Mouse (Mus musculus) heart, embryonic 14.5 days (tissue): ENCODE measurements around the gene Pde1b. TPM values are rescaled to one million over a fixed set of nuclear protein-coding genes. Genes with fewer than 3 reads are reported as not detected.

Experiments used
- ATAC-seq: fragments of 200-750 bp; cut with Nextera tagmentation; 2 replicates; pipeline ENCODE4 v1.8.0; 2017; ENCODE audit warnings: low read depth, moderate TSS enrichment; ENCODE audit not compliant: insufficient number of reproducible peaks, insufficient read depth, low FRiP score
- H3K27ac ChIP-seq, 2 experiments: fragments of 200-500 bp in 1 of 2; fragments of 300-500 bp in 1 of 2; sonication (generic) in 1 of 2; replicated peaks in 1 of 2; 2 replicates each; pipeline ENCODE4 v1.5.1; 2012 to 2014; ENCODE audit warnings: low read depth in 2 of 2, low read length in 2 of 2, control low read depth in 1 of 2, mild to moderate bottlenecking in 1 of 2, mixed read lengths in 1 of 2; ENCODE audit not compliant: control insufficient read depth in 1 of 2, insufficient read depth in 1 of 2
- H3K27me3 ChIP-seq: fragments of 300-500 bp; sonication (generic); 2 replicates; pipeline ENCODE4 v1.6.1; 2014; ENCODE audit warnings: mild to moderate bottlenecking, low read length, control low read depth; ENCODE audit not compliant: control insufficient read depth, insufficient read depth
- H3K36me3 ChIP-seq: fragments of 300-500 bp; sonication (generic); 2 replicates; pipeline ENCODE4 v1.6.1; 2014; ENCODE audit warnings: mild to moderate bottlenecking, control low read depth, low read length, mixed read lengths; ENCODE audit not compliant: control insufficient read depth, insufficient read depth
- H3K4me1 ChIP-seq, 2 experiments: fragments of 200-500 bp in 1 of 2; fragments of 300-500 bp in 1 of 2; sonication (generic) in 1 of 2; 2 replicates each; pipeline ENCODE4 v1.6.1; 2012 to 2014; ENCODE audit warnings: low read length in 2 of 2, control low read depth in 1 of 2, mixed read lengths in 1 of 2; ENCODE audit not compliant: control insufficient read depth in 2 of 2, insufficient read depth in 2 of 2
- H3K4me2 ChIP-seq: fragments of 300-500 bp; sonication (generic); 2 replicates; pipeline ENCODE4 v1.6.1; 2014; ENCODE audit warnings: mild to moderate bottlenecking, low read length
- H3K4me3 ChIP-seq, 2 experiments: fragments of 200-500 bp in 1 of 2; fragments of 300-500 bp in 1 of 2; sonication (generic) in 1 of 2; 2 replicates each; pipeline ENCODE4 v1.5.1; 2012 to 2014; ENCODE audit warnings: low read length in 2 of 2, mild to moderate bottlenecking in 2 of 2, control low read depth in 1 of 2, low read depth in 1 of 2, moderate library complexity in 1 of 2; ENCODE audit not compliant: control insufficient read depth in 1 of 2, insufficient read depth in 1 of 2
- H3K9ac ChIP-seq: fragments of 300-500 bp; sonication (generic); 2 replicates; pipeline ENCODE4 v1.6.1; 2014; ENCODE audit warnings: mild to moderate bottlenecking, low read length
- H3K9me3 ChIP-seq: fragments of 300-500 bp; sonication (generic); 2 replicates; pipeline ENCODE4 v1.6.1; 2016; ENCODE audit warnings: low read length, control low read depth; ENCODE audit not compliant: control insufficient read depth
- polyA plus RNA-seq: library from polyadenylated mRNA; unstranded; fragments of >200 nt; fragmentation: Nextera tagmentation; extraction: Ambion mirVana; gene quantifications from 2 replicates; pipeline ENCODE4 v1.2.1, GENCODE M21; 2014

The Pde1b gene
- polyA plus RNA-seq, 1 experiment from 2014 or later = 3.7 TPM

GRCm38 (mm10) chr15:103564981-103565380 is 62.1 kb downstream of the Pde1b start, which contains the start of gene Glycam1:
Gene Glycam1 (minus strand): TSS chr15:103565081.
- Histone ChIP-seq H3K27me3 (no peaks in the 10 kb centered on the region), H3K4me3 (no peak within 1 kb of the TSS), H3K9me3 (no peaks in the 10 kb centered on the region), H3K4me1 (no peaks in the 10 kb centered on the region), H3K9ac (no peak within 1 kb of the TSS), H3K27ac (no peak within 1 kb of the TSS), H3K4me2 (no peak within 1 kb of the TSS), H3K36me3 (no peaks in the 10 kb centered on the region)
- ATAC-seq = no peak

Other genes with a start within 250 kb of the Pde1b start
- 1.8 and 2.2 TPM in 2 replicates for gene Nfe2, start 244.6 kb upstream of the Pde1b start, polyA plus RNA-seq
- 163 and 172 TPM in 2 replicates for gene Copz1, start 230.3 kb upstream of the Pde1b start, polyA plus RNA-seq
- gene Gpr84, start 192.4 kb upstream of the Pde1b start, polyA plus RNA-seq = 0.11 and 0.24 TPM in 2 replicates
- gene Zfp385a, start 162.9 kb upstream of the Pde1b start, polyA plus RNA-seq = 8.1 and 9.1 TPM in 2 replicates
- gene Itga5, start 136.3 kb upstream of the Pde1b start, polyA plus RNA-seq = 76.2 and 77.2 TPM in 2 replicates
- 37.1 and 41.3 TPM in 2 replicates for gene Gtsf1, start 72.6 kb upstream of the Pde1b start, polyA plus RNA-seq
- gene Gtsf2, start 54.6 kb upstream of the Pde1b start, polyA plus RNA-seq = not detected in 2 replicates
- gene Nckap1l, start 49.2 kb upstream of the Pde1b start, polyA plus RNA-seq = 1.9 and 3.3 TPM in 2 replicates
- gene Ppp1r1a, start 35.0 kb downstream of the Pde1b start, polyA plus RNA-seq = 77.9 and 87.1 TPM in 2 replicates
- gene Glycam1, start 62.0 kb downstream of the Pde1b start, polyA plus RNA-seq = not detected in 2 replicates